Mouse (Mus musculus) heart, postnatal 4 days (tissue): ENCODE measurements at regions not wholly inside any gene's neighbourhood (a gene's known extent, or its start where the extent isn't known, plus 50 kb on each side); places are given as distances from the start of the nearest gene placed in this dataset.
A peak's percentile ranks its signal among the peaks of the same experiment; 100 is the strongest.

Experiments
- DNase-seq: peaks from one replicate; pipeline ENCODE4 v3.0.0; 2021

DNA sequence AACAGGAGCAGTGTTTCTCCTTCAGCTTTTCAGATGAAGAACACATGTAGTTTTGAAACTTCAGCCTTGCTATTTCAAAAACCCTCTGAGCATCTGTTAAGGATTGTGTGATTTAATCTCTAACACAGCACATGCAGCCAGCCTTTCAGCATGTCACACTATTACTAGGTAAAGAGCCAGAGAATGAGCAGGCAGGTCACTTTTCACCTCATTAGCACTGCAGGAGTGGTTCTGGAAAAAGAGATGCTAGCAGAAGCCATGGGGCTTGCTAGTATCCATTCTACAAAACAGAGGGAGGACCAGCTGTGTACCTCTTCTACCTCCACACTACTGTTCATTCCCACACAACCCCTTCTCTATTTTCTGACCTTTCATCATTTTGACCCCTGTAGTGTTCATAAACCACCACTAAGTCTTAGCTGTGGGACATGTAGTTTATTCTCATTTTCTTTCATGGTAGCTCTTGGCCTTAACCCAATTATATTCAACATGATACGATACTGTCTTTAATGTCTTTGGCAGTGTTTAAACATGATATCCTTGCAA, 535.1 kb upstream of the Alcam start:
- no peak for DNase-seq

DNA sequence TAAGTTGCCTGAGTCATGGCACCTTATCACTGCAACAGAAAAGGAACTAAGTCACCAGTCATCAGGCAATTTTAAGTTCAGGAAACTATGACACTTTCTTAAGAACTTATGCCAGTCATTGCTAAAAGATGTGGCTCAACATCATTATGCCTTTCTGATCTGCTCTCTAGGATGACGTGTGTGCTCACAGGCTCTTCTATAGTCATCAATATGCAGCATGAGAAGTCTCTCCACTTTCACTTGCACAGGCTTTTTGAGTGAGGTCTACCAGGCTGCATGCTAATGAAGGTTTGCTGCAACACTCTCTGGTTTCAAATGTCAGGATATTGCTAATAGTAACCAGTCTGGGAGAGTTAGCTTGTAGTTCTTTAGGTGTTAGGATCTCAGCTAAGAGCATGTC, 530.5 kb upstream of the Alcam start:
- no peak for DNase-seq

DNA sequence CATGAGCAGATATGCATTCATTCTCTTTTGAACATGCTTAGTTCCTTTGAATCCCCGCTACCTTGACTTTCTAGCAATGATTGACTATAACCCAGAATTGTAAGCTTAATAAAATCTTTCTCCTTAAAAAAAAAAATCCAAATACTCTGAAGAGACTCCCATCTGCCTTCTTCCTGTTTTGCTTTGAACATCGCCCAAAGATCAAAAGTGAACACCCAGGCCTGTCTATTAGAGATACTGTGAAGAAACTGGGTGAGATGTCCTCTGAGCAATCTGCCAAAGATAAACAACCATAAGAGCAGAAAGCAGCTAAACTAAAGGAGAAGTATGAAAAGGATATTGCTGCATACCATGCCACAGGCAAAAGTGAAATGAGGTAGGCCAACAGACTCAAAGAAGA, 527.1 kb upstream of the Alcam start:
- no peak for DNase-seq

DNA sequence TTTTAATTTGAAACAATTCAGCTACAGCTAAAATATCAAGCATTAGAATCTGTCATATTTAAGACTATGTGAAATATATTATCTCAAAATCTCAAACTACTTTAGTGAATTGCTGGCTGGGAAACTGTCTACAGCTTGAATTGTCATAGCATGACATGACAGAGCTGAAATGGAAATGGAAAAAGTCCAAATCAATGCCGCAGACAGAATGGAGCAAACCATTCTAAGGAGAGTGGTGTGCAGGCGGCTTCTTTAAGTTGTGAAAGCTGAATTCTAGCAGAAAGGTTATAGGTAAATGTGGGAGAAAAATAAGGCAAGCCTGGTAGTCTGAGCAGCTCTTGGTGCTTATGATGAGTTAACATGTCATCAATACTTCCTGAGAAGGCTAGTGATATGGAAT, 518.9 kb upstream of the Alcam start:
- DNase-seq: no peak

- peak; percentile 4 for DNase-seq
Observed at GRCm38 (mm10) chr16:52947679-52948078, 493.8 kb upstream of the Alcam start.

DNA sequence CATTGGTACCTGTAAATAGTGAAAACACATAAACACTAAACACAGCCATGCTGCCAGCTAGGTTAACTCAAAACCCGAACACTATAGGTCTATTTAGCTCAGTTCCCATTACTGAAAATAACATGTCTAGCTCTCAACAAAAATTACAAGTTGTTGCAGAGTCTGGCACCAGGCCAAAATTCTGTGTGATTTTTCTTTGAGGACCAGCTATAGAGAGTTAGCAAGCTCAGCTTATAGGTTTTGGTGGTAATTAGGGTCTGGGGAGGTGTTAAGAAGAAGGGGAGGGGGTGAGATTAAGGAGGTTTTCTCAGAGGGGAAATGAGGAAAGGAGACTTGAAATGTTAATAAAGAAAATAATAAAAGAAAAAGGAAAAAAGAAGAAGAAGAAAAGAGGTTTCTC, 480.9 kb upstream of the Alcam start:
- DNase-seq: peak; percentile 4

DNA sequence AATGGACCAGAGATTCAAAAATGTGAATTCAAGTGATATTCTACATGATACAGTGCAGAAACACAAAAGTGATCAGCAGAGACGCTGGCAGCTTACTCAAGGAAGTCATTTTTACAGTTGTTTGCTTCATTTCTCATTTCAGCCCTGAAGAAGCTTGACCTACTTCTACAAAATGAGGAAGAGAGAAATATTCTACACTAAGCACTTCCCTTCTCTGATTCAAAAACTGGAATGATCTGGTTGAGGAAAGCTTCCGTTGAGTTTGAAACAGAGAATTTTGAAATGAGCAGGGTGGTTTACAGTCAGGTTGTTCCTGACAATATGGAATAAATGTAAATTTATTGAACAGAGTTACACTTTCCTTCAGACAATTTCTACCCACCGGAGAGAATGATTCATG, 478.1 kb upstream of the Alcam start:
- no peak for DNase-seq

- no peak for DNase-seq
Observed at GRCm38 (mm10) chr16:52892467-52893255, 438.8 kb upstream of the Alcam start.

- peak; percentile 5 for DNase-seq
Observed at GRCm38 (mm10) chr16:52879463-52880114, 425.7 kb upstream of the Alcam start.

GRCm38 (mm10) chr16:52867833-52868232, 414.0 kb upstream of the Alcam start:
- DNase-seq: no peak

DNA sequence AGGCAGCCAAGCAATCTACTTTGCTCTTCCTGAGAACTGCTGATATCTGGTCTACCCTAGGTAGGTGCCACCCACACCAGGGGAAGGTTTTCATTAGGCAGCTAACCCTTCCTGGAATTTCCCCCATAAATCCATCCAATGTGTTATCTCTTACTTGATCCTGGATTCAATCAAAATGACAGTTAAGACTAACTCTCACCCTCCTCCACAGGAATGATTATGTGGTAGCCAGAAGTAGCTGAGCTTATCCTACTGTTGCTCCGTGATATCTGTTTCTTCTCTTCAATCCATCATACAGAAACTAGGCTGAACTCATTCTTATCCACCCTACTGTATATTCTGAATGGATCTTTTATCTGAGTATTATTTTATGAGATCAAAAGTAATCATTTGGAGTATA, 409.7 kb upstream of the Alcam start:
- no peak for DNase-seq

DNA sequence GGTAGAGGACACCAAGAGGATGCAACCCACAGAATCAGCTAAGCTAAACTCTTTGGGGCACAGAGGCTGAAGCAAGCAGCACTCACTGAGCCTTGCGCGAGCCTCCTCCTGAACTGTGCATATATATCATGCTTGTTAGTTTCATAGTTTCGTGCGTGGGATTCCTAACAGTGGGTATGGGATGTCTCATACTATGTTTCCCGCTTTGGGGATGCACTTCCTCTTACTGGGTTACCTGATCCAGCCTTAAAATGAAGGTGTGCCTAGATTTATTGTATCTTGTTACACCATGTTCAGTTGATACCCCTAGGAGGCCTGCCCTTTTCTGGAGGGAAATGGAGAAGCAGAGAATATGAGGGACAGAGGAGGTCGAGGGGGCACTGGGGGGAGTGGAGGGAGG, 407.4 kb upstream of the Alcam start:
- DNase-seq: no peak

DNA sequence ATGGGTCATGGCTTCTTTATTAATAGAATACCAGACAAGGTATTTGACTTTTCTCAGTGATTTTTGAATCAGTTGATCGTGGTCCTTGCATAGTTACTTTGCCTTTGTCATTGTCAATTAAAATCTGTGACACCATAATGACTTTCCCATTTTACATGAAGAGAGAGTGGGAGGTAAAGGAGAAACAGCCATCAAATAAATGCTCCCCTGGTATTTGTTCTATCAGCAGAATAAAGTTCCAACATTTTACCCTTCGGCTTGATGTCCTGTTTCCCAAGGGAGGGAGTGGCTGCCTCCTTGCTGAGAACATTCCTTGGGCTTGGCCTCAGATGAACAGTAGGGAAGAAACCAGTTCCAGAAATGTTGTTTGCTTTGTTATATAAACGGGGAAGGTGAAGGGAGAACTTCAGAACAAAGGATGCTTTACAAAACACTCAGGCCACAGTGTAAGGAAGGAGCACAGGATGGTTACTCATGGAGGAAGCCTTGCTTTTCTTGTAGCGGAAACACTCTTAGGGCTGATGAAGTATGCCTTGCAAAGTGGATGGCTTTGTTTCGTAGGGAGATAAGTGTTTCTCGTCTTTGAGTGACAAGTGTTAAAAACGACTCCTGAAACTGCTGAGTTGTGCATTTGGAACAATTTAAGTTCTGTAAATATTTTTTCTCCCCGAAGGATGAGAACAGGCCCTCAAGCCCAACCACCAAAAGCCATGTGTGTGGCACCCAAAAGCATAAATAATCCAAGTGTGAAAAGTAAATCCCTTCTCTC, 404.8 kb upstream of the Alcam start:
- DNase-seq: no peak

DNA sequence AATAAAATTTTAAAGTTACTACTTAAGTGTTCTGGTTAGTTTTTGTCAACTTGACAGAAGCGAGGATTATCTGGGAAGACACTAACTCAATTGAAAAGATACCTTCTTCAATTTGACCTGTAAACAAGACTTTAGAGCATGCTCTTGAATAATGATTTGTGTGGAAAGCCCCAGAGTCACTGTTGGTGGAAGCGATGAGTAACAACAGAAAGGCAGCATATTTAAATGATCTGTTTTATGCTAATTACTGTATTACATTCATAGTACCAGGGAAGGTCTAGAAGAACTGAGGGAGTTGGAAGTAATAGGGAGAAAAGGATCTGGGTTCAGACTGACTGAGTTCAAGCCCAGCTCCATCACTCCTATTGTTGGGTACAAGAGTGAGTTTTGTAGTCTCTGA, 397.3 kb upstream of the Alcam start:
- no peak for DNase-seq

DNA sequence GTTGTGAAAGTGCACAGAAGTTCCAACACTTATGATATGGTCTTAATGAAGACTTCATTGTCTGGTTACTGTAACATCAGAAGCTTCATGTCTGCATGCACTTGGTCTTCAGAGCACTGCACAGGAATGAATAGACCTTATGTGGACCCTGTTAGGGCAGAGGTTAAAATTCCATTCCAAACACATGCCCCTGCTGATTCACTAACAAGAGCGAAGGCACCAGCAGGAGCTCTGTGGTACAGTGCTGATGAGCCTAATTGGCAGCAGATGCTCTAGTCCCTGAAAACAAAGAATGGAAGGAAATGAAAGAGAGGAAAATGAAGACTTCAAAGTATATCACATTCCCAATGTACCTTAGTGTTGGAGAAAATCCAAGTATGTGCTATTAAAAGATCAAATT, 365.1 kb upstream of the Alcam start:
- no peak for DNase-seq

DNA sequence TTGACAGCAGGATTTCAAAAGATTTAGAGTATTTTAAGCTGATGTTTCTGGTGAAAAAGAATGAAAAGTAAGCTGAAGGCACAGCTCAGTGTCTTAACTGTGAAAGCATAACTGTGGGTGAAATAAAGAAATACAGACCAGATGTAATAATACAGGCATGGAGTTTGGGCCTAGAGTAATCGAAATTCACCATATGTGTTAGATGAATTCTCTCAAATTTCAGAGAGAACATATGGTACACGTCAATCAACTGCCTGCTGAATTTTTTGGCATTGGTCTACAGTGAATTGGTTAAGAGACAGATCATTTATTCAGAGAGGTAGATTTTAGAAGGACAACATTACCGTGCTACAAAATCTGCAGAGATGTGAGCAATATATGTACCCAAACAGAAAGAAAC, 357.3 kb upstream of the Alcam start:
- DNase-seq: no peak

GRCm38 (mm10) chr16:52804365-52804764, 350.5 kb upstream of the Alcam start:
- DNase-seq: no peak

DNA sequence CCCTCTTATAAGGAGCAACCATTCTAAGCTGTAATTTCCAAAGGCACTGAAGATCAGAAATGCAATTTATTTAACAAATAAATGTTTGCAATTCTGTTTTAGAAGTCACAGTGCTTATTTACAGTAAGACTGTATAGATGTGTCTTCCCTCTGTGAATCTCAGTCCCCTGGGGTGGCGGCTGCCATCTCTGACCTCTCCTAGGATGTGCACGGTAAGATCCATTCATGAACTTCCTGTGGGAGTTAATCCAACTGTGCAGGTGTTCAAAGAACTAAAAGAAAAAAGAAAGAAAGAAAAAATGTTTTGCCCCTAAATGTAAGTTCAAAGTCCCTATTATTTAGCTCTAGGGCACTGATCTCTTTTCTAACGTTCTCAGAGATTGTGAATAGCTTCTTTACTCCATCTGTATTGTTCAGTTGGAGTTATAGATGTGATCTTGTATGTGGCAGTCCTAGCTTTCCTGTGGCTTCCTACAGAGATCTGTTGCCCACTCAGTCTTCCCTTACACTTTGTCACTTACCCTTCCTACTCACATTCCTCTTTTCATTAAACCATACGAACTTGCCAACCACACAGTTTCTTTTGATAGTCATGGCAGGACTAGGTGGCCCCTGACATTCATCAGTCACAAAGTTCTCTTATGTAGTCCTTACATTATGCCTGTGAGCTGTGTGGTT, 346.0 kb upstream of the Alcam start:
- DNase-seq: no peak

- no peak for DNase-seq
Observed at GRCm38 (mm10) chr16:52795184-52795583, 341.3 kb upstream of the Alcam start.

DNA sequence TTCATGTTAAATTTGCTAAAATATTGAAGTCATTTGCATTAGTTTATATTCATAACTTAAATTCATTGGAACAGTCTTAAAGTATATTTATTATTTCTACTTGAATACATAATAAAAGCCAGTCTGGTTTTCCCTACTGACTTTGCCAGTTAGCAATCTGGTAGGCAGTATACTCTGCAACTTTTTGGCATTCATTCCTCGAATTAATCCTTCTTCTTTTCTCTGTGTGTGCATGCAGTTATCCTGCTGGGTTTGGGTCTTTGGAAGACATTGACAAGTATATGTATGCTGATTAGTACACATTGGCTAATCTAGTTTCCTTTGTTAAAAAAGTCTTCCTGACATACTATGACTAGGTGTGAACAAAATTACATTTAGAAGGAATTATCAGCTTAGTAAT, 336.1 kb upstream of the Alcam start:
- no peak for DNase-seq

DNA sequence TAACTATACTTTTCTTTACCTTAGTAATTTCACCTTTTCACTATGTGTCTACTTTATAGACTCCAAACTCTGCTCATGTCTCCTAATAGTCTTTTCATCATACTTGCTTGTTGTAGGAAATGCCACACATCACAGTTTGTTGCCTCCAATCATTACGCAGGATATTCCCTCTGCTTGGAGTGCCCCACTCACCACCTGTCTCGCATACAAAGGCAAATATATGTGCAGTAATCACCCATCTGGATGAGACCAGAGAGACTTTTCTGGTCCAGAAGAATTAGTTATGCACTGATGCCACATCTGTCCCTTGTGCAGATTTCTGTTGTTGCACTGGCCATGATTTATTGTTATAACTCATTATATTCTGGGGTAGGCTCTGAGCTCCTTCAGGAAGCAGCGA, 293.9 kb upstream of the Alcam start:
- DNase-seq: no peak

- DNase-seq: no peak
Observed at GRCm38 (mm10) chr16:52746186-52746585, 292.3 kb upstream of the Alcam start.

GRCm38 (mm10) chr16:52744720-52745119, 290.8 kb upstream of the Alcam start:
- DNase-seq: no peak
